Mouse (Mus musculus) fibroblast of lung, adult 2 months (primary cell): ENCODE results near the gene Fam120c.
A peak's percentile ranks its signal among the peaks of the same experiment; 100 is the strongest.

Experiments used
- DNase-seq: peaks from one replicate; pipeline ENCODE4 v3.0.0-alpha.2; 2011; ENCODE audit warnings: low read depth

Gene Fam120c

GRCm38 (mm10) chrX:151520458-151521322 is 176.7 kb downstream of the Fam120c start, which contains the start of gene Phf8:
Gene Phf8, plus strand, starts transcription at chrX:151520672.
- DNase-seq, result peak; percentile 80
